Mouse (Mus musculus) cortical plate, adult 2 months (tissue): ENCODE results near the gene Slc22a12.

ENCODE experiments used
- CTCF ChIP-seq: fragments of 200-500 bp; IDR thresholded peaks from 2 replicates; pipeline ENCODE4 v1.5.1; 2011; ENCODE audit warnings: mild to moderate bottlenecking, control low read depth, low read length; ENCODE audit not compliant: insufficient read depth; ENCODE audit errors: extremely low read depth
- POLR2A ChIP-seq: fragments of 200-500 bp; IDR thresholded peaks from 2 replicates; pipeline ENCODE4 v1.6.1; 2011; ENCODE audit warnings: mild to moderate bottlenecking, low read length, control low read depth; ENCODE audit not compliant: insufficient read depth; ENCODE audit errors: extremely low read depth

DNA sequence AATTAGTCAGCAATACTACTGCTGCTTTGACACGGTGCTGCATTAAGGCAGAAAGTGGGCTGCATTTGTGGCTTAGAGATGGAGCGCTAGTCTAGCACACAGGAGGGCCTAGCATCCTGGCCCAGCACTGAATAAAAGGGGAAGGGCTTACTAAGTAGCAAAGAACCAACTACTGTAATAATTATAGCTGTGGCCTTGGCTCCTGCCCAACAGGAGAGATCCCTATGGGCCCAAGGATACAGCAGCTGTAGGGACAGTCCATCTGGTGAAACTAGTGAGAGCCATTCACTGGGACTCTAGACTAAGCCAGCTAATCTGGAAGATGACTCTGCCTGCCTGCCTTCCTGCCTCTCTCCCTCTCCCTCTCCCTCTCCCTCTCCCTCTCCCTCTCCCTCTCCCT is 23.6 kb upstream of the Slc22a12 start:
- no peak for TF ChIP-seq POLR2A
- no peak for TF ChIP-seq CTCF
